Mouse (Mus musculus) gastrocnemius, postnatal 10 days (tissue): ENCODE data around the gene Sdcbp2. TPM values are rescaled to one million over a fixed set of nuclear protein-coding genes. Genes with fewer than 3 reads are reported as not detected.

Experiments
- DNase-seq: peaks from one replicate; pipeline ENCODE4 v3.0.0; 2021; ENCODE audit warnings: mixed read lengths
- long read RNA-seq, 2 experiments: library from polyadenylated mRNA; stranded (forward); transcript quantifications; one replicate each; pipeline ENCODE4 v2.0.0; 2021
- total RNA-seq, 2 experiments: library from RNA; stranded (reverse); gene quantifications; 2 replicates each; pipeline ENCODE4 v1.2.3; 2021

The Sdcbp2 gene
- 1 to 10 TPM in 1 of 2 experiments, under 1 TPM in 1; 0.66 to 1.5 TPM for total RNA-seq
- long read RNA-seq, experiment 1, partial matches to known transcripts, result 1 of 3 reads
- long read RNA-seq, experiment 1, other reads (novel, unspliced or antisense), result 2 of 3 reads
- long read RNA-seq, experiment 2, partial matches to known transcripts, result 1 of 2 reads
- long read RNA-seq, experiment 2, other reads (novel, unspliced or antisense), result 1 of 2 reads

- no peak for DNase-seq
Measured at GRCm38 (mm10) chr2:151571873-151572700, at the start of gene Sdcbp2. Sdcbp2 (plus strand) TSS chr2:151572622.

DNA sequence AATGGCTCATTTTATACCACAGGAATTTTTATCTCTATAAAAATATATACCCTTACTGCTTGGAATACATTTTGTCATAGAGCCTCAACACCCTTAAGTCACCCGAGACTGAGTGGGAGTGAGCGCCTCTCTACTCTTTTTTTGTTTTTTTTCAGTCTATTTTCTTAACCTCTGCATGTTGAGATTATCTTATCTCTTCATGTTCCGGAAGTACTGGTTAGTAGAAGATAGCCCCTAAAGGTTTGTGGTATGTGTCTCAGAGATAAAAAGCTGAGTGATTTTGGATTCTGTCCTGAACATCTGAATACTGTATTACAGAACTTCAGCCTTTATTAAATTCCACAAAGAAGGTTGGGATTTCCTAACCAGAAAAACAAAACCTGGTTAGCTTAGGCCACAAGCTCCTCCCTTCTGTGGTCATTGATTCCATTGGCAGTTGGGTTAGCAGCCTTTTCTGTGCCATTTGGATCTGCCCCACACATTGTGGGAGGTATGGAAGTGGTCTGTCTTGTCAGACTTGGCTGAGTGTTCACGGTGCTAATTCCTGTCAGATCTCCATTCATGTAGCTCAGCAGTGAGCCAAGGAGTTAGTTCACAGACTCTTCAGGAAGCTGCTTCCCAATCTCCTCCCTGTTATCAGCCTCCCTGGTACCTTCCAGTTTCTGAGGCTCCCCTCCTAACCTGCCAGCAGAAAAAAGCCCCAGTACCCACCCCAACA, 47.9 kb upstream of the Sdcbp2 start:
- no peak for DNase-seq

- DNase-seq, result no peak
Measured at GRCm38 (mm10) chr2:151525520-151525919, 46.9 kb upstream of the Sdcbp2 start.

- no peak for DNase-seq
Measured at GRCm38 (mm10) chr2:151528066-151528465, 44.4 kb upstream of the Sdcbp2 start.

- DNase-seq, result no peak
Measured at GRCm38 (mm10) chr2:151529169-151529568, 43.3 kb upstream of the Sdcbp2 start.

DNA sequence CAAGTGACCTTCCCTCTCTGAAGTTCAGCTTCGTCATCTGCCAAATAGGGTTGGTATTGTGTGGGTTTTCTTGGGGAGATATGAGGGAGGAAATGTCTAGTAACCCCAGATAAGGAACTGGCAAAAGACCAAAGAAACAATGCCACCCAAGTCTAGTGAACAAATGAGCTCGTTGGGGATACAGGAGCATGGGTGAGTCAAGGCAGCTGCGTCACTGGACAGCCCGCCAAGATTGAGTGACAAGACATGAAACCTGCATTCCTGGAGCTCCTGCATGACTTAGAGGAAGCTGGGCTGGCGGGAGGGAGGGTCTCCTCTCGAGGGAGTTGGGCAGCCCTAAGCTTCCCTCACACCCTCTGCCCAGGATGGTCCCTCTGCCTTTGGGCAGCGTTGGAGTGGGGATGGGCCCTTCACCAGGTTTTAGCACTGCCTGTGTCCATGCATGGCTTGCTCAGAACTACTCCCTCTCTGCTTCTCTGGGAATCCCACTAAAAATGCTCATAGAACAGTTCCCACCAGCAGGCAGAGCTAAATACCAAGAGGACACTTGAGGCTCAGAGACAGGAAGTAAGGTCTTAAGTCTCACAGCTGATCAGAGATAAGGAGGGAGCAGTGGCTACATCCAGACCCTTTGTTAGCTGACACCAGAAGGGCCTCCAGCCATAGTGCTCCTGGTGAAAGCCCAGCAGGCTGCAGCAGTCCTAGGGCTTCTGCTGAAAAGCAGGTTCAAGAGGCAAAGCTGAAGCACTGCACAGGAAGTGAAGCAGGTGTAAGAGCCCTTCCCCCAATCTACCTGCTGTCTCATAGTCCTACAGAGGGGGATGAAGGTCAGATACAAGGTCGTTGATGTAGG, 41.8 kb upstream of the Sdcbp2 start:
- no peak for DNase-seq

DNA sequence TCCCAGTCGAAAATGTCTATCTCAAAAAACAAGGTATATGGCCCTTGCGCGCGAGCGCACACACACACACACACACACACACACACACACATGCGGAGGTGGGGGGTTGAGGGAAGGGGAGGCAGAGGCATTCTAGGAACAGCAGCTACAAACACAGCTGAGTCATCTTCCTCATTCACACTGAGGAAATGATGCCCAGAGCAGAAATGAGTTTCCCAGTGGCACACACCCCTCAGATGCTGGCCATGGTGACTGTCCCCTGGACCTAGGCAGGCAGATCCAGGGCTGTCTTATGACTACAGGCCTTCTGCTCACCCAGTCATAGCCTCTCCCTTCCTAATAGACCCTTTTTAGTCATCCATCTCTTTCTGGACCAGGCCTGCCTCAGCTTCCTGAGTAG, 38.8 kb upstream of the Sdcbp2 start:
- DNase-seq, result no peak

- DNase-seq, result no peak
Measured at GRCm38 (mm10) chr2:151535961-151536617, 36.3 kb upstream of the Sdcbp2 start.

DNA sequence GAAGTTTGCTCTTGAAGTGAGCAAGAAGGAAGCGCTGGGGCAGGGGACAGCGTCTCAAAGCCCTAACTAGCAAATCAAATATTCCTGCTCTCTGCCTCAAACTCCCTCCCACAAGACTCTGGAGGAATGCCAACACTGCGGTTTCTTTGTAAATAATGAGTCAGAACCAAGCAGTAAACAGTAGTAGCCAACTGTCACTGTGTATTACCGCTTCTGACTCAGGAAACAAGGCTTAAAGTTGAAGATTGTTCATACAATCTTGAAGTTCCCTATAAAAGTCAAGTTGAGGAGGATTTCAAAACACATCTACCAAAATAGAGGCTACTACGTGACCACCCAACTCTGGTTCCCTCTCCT, 35.8 kb upstream of the Sdcbp2 start:
- DNase-seq, result peak; percentile 39

DNA sequence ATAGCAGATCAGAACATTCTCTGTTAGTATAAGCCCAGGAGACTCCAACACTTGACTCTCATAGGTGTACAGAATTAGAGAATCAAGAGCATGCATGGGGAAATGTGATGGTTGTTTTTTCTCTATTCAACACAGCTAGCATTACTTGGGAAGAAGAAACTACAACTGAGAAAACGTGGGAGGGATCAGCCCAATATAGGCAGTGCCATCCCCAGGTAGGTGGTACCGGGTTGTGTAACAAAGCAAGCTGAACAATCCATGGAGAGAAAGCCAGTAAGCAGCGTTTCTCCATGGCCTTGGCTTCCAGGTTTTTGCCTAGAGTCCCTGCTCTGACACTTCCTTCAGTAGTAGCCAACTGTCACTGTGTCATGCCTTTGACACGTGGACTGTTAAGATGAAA, 33.8 kb upstream of the Sdcbp2 start:
- no peak for DNase-seq

DNA sequence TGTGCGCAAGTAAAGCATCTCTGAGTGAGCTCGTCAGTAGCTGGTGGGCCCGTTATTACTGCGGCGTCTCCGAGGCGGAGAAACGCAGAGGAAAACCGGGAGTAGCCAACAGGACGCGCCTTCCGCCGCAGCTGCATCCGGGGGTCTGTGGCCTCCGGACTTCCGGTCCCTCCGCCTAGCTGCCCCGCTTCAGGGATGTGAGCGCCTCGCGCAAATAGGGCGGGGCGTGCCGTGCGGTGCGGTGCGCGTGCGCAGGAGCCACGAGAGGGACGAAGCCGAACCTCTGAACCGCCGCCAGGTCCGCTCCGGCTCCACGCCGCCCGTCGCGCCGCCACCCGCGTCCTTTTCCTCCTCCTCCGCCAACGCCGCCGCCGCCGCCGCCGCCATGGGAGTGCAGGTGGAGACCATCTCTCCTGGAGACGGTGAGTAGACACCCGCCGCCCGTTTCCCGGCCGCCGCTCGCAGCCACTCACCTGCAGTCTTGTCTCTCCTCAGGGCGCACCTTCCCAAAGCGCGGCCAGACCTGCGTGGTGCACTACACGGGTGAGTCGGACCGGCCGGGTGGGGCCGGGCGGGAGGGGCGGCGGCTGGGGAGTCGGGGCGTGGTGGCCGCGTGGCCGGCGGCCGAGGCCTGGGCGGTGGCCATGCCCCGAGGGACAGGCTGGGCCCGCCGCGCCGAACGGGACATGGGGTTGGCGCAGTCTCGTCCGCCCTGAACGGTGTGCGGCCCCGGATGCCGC, 29.9 kb upstream of the Sdcbp2 start, which contains the start of gene Fkbp1a:
Fkbp1a (plus strand) TSS at position 161 of the 740 bp plus-strand sequence.
- DNase-seq, result peak; percentile 99

- peak; percentile 31 for DNase-seq
Measured at GRCm38 (mm10) chr2:151543063-151543895, 29.1 kb upstream of the Sdcbp2 start.

DNA sequence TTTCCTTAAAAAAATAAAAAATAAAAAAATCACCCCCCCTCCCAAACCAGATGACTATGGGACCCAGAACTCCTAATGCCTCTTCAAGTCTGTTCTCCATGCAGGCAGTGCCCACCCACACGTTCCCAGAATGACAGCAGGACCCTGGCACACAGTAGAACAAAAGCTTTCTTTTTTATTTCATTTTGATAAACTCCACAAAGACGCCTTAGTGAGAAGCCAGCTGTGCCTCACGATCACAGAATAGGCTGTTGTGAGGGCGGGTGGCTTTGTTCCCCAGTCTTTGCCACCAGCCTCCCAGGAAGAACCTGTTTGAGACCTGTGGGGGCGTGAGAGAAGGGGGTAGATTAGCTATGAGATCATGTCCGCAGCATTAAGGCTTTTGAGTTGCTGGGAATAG, 27.7 kb upstream of the Sdcbp2 start:
- DNase-seq, result no peak

- no peak for DNase-seq
Measured at GRCm38 (mm10) chr2:151546571-151546970, 25.9 kb upstream of the Sdcbp2 start.

DNA sequence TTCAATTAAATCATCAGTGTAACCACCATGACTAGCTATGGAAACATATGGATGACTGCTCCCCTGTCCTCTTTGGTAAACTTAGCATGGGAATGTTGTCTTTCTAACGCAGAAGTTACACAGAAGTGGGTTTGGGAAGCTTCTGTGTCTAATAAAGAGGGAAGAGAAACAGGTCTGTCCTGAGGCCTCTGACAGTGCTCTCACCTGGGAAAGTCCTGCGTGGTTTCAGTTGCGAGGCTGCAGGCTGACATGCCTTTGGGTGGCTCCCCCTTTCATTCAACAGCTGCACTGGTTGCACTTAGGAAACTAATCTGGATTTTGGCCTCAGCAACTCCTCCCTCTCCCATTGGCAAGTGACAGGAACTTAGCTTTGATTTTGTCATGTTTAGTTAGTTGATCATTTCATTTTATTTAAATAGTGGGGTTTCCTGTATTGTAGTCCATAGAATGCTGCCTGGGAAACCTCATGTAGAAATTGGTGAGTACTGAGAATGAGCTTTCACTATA, 22.8 kb upstream of the Sdcbp2 start:
- no peak for DNase-seq

- DNase-seq, result no peak
Measured at GRCm38 (mm10) chr2:151562930-151563921, 9.2 kb upstream of the Sdcbp2 start.

- no peak for DNase-seq
Measured at GRCm38 (mm10) chr2:151564006-151564405, 8.4 kb upstream of the Sdcbp2 start.

GRCm38 (mm10) chr2:151564986-151565385, 7.4 kb upstream of the Sdcbp2 start:
- DNase-seq, result no peak
